Mouse (Mus musculus) cerebellum, adult 2 months (tissue): ENCODE data around the gene Ccdc9b.

Experiments used
- CTCF ChIP-seq: fragments of 200-500 bp; IDR thresholded peaks from 2 replicates; pipeline ENCODE4 v1.5.1; 2011; ENCODE audit warnings: low read depth, mild to moderate bottlenecking, control low read depth, low read length, moderate library complexity, borderline replicate concordance; ENCODE audit not compliant: insufficient read depth
- POLR2A ChIP-seq: fragments of 200-500 bp; IDR thresholded peaks from 2 replicates; pipeline ENCODE4 v1.6.1; 2011; ENCODE audit warnings: low read length, control low read depth, borderline replicate concordance; ENCODE audit not compliant: insufficient read depth

DNA sequence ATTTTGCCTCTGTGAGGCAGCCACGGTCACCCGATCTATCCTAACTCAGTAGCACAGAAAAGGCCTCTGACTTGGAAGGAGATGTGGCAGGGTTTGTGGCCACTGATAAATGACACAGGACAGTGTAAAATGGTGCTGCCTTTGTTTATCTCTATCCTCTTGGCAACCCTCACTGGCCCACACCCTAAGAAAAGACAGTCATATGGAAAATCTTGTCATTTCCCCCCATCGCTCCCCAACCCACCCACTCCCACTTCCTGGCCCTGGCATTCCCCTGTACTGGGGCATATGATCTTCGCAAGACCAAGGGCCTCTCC, 9.7 kb downstream of the Ccdc9b start:
- TF ChIP-seq CTCF: no peak
- no peak for TF ChIP-seq POLR2A
